Mouse (Mus musculus): ENCODE results near the gene 1700109H08Rik.
"Not testable (repeated sequence)": the region's sequence is repeated elsewhere in the genome, so short reads cannot be mapped to it uniquely, and the experiment has no call there.

The 1700109H08Rik gene

GRCm38 (mm10) chr5:3600298-3600697 is 28.9 kb downstream of the 1700109H08Rik start:
- DNase-seq = no peak

- DNase-seq = no peak
Observed at GRCm38 (mm10) chr5:3600790-3601189, 29.4 kb downstream of the 1700109H08Rik start.

GRCm38 (mm10) chr5:3607114-3607513 is 35.7 kb downstream of the 1700109H08Rik start:
- no peak for DNase-seq

- no peak for DNase-seq
Observed at GRCm38 (mm10) chr5:3609241-3609640, 37.9 kb downstream of the 1700109H08Rik start.

GRCm38 (mm10) chr5:3611835-3612234 is 40.5 kb downstream of the 1700109H08Rik start:
- DNase-seq = not testable (repeated sequence)

GRCm38 (mm10) chr5:3620486-3620885 is 49.1 kb downstream of the 1700109H08Rik start:
- no peak for DNase-seq

- no peak for DNase-seq
Observed at GRCm38 (mm10) chr5:3630055-3630454, 58.7 kb downstream of the 1700109H08Rik start.

- DNase-seq = no peak
Observed at GRCm38 (mm10) chr5:3631512-3632271, 60.3 kb downstream of the 1700109H08Rik start.

GRCm38 (mm10) chr5:3632285-3632684 is 60.9 kb downstream of the 1700109H08Rik start:
- no peak for DNase-seq

- DNase-seq = no peak
Observed at GRCm38 (mm10) chr5:3633315-3633714, 61.9 kb downstream of the 1700109H08Rik start.

GRCm38 (mm10) chr5:3633951-3634350 is 62.6 kb downstream of the 1700109H08Rik start:
- peak; percentile 11 for DNase-seq
